In genomic region chr2:75990885-75991539, GRCm38 (mm10) we compare ENCODE assay signal across 9 mouse cellular contexts. TPM values are rescaled to one million over a fixed set of nuclear protein-coding genes. Genes with fewer than 3 reads are reported as not detected.
DNase-seq lines count a peak whose midpoint lies in the region; ATAC-seq and TF ChIP-seq lines count a peak whose summit lies in the region.
"Had no signal": no experiment of that assay in that cellular context is flagged by ENCODE, and none has a peak within 500 bp of the region (broad histone marks: within the 10 kb centered on the region; RNA-seq: fewer than 3 reads in every experiment).

No protein-coding gene starts in this region.

- 39% methylated on average over 13 of the region's 13 CpGs for WGBS in heart, embryonic 14.5 days

- H3K27me3 ChIP-seq in E14TG2a.4 (ENCODE audit: insufficient read depth, low read length): no peaks in the 10 kb centered on the region
- H3K27me3 ChIP-seq in heart, embryonic 14.5 days (ENCODE audit: control insufficient read depth, insufficient read depth, low read length): no peaks in the 10 kb centered on the region
- H3K27me3 ChIP-seq: midbrain, embryonic 12.5 days had no signal

- 0 out of 4 replicates have a peak overlapping the region, but pooled peaks of 1 of the 2 experiments have one; percentile 19 for H3K27ac ChIP-seq in heart, embryonic 14.5 days (replicated peaks in 1 of 2; ENCODE audit: control insufficient read depth in 1 of 2, insufficient read depth in 1 of 2, low read depth in 2 of 2, low read length in 2 of 2)
- H3K27ac ChIP-seq: midbrain, embryonic 12.5 days had no signal

- peak; percentile 45 for DNase-seq in adrenal gland, adult 8-10 months
- DNase-seq in embryo, embryonic 9.5 days (ENCODE audit: extremely low spot score): peak; percentile 82
- DNase-seq in layer of hippocampus, postnatal 10 days (ENCODE audit: low spot score in 2 of 2): peak; percentile 78 to 83
- peak; percentile 78 for DNase-seq in lung, postnatal 14 days
- DNase-seq in right cerebral cortex, postnatal 4 days: peak; percentile 63

- peak; percentile 79 for TF ChIP-seq CTCF in E14TG2a.4 (conservative IDR thresholded peaks at IDR 0.05; ENCODE audit: low read length)

- no peak overlapping the region for H3K9ac ChIP-seq in heart, embryonic 14.5 days (ENCODE audit: low read length)
- H3K9ac ChIP-seq: midbrain, embryonic 12.5 days had no signal

- peak overlapping the region; percentile 14; the same call in 1 of the 2 replicates for H3K4me3 ChIP-seq in E14TG2a.4 (replicated peaks; ENCODE audit: low read length)
- no peak overlapping the region for H3K4me3 ChIP-seq in heart, embryonic 14.5 days (ENCODE audit: control insufficient read depth in 1 of 2, insufficient read depth in 1 of 2, low read depth in 1 of 2, low read length in 2 of 2)
- H3K4me3 ChIP-seq: midbrain, embryonic 12.5 days had no signal

- H3K4me2 ChIP-seq in heart, embryonic 14.5 days (ENCODE audit: low read length): peak overlapping the region; percentile 42
- H3K4me2 ChIP-seq: midbrain, embryonic 12.5 days had no signal

- no peaks in the 10 kb centered on the region for H3K9me3 ChIP-seq in E14TG2a.4 (ENCODE audit: low read length)
- H3K9me3 ChIP-seq in heart, embryonic 14.5 days (ENCODE audit: control insufficient read depth, low read length): no peaks in the 10 kb centered on the region
- H3K9me3 ChIP-seq: midbrain, embryonic 12.5 days had no signal

- peaks cover 41% of the 10 kb centered on the region for H3K4me1 ChIP-seq in E14TG2a.4 (replicated peaks; ENCODE audit: low read depth, low read length)
- peaks cover 8 to 12% of the 10 kb centered on the region in 2 experiments for H3K4me1 ChIP-seq in heart, embryonic 14.5 days (ENCODE audit: control insufficient read depth in 2 of 2, insufficient read depth in 2 of 2, low read length in 2 of 2)

- no peak; the same call in 1 of the 2 replicates for ATAC-seq in heart, embryonic 14.5 days (ENCODE audit: insufficient number of reproducible peaks, insufficient read depth, low FRiP score, low read depth)
- ATAC-seq in erythroblast, adult 5-6 weeks (replicated peaks; ENCODE audit: low FRiP score, poor library complexity, severe bottlenecking): no peak

- no peaks in the 10 kb centered on the region for H3K36me3 ChIP-seq in E14TG2a.4 (ENCODE audit: insufficient read depth, low read length)
- H3K36me3 ChIP-seq in heart, embryonic 14.5 days (ENCODE audit: control insufficient read depth, insufficient read depth, low read length): no peaks in the 10 kb centered on the region
- H3K36me3 ChIP-seq: midbrain, embryonic 12.5 days had no signal

RNA-seq across cellular contexts. Expression of gene Ttc30a1, which starts 9.2 kb away (rescaled TPM):
- 1 to 10 TPM; 2.9 to 4.2 (median 4.2) TPM for total RNA-seq in adrenal gland, adult 8-10 months (2022)
- 5.8 and 6.5 TPM in 2 replicates for polyA plus RNA-seq in heart, embryonic 14.5 days (2014; fragmentation: Nextera tagmentation; extraction: Ambion mirVana)
- total RNA-seq in layer of hippocampus, postnatal 10 days (2021): 1 to 10 TPM; 3.4 to 4.0 TPM
- total RNA-seq in erythroblast, adult 5-6 weeks (2015; ENCODE audit: low replicate concordance): 0.42 TPM in 1 of 2 replicates, not detected in the other
- total RNA-seq in erythroblast, adult 5-6 weeks (2017; ENCODE audit: low replicate concordance): 0.17 and 1.7 TPM in 2 replicates

RNA-seq across cellular contexts. Expression of gene Ttc30a2, which starts 13.0 kb away (rescaled TPM):
- total RNA-seq in adrenal gland, adult 8-10 months (2022): under 1 TPM; 0.20 to 0.59 (median 0.28) TPM
- 1.1 and 1.9 TPM in 2 replicates for polyA plus RNA-seq in heart, embryonic 14.5 days (2014; fragmentation: Nextera tagmentation; extraction: Ambion mirVana)
- total RNA-seq in layer of hippocampus, postnatal 10 days (2021): under 1 TPM; 0.27 to 0.45 TPM
- total RNA-seq in erythroblast, adult 5-6 weeks (2015; ENCODE audit: low replicate concordance): not detected in 2 replicates
- total RNA-seq in erythroblast, adult 5-6 weeks (2017; ENCODE audit: low replicate concordance): 0.43 TPM in 1 of 2 replicates, not detected in the other

RNA-seq across cellular contexts. Expression of gene Ttc30b, which starts 52.6 kb away (rescaled TPM):
- 10 to 100 TPM; 22.0 to 25.8 (median 22.5) TPM for total RNA-seq in adrenal gland, adult 8-10 months (2022)
- 11.7 and 12.8 TPM in 2 replicates for polyA plus RNA-seq in heart, embryonic 14.5 days (2014; fragmentation: Nextera tagmentation; extraction: Ambion mirVana)
- 10 to 100 TPM; 12.3 to 12.8 TPM for total RNA-seq in layer of hippocampus, postnatal 10 days (2021)
- 0.84 TPM in 1 of 2 replicates, not detected in the other for total RNA-seq in erythroblast, adult 5-6 weeks (2015; ENCODE audit: low replicate concordance)
- total RNA-seq in erythroblast, adult 5-6 weeks (2017; ENCODE audit: low replicate concordance): 0.84 TPM in 1 of 2 replicates, not detected in the other

Comparison
In these comparisons a context has a peak if more than half of its experiments do, and no peak if none do; other contexts are left out.
1. RNA of gene Ttc30b, which starts 52.6 kb away (total RNA-seq): 22.0 to 25.8 TPM in adrenal gland, adult 8-10 months and 12.3 to 12.8 TPM in layer of hippocampus, postnatal 10 days; 0.84 TPM in erythroblast, adult 5-6 weeks; every median in the first group is over 4 times any median in the second.
2. Peak in every context shown above with its lines, with median percentiles within 50 percentile points of each other: DNase-seq.